ENCODE assay signal across 10 mouse cellular contexts in genomic region chr5:113043531-113043930, GRCm38 (mm10). TPM values are rescaled to one million over a fixed set of nuclear protein-coding genes. Genes with fewer than 3 reads are reported as not detected.
DNase-seq lines count a peak whose midpoint lies in the region; ATAC-seq lines count a peak whose summit lies in the region.
"Had no signal": no experiment of that assay in that cellular context is flagged by ENCODE, and none has a peak within 500 bp of the region (broad histone marks: within the 10 kb centered on the region; RNA-seq: fewer than 3 reads in every experiment).

No protein-coding gene starts in this region.

- no peaks in the 10 kb centered on the region for H3K27me3 ChIP-seq in liver, embryonic 12.5 days (replicated peaks)
- H3K27me3 ChIP-seq: liver, embryonic 13.5 days had no signal

- no peak overlapping the region for H3K4me3 ChIP-seq in liver, embryonic 12.5 days
- H3K4me3 ChIP-seq: liver, embryonic 13.5 days had no signal

- H3K9me3 ChIP-seq in liver, embryonic 12.5 days (replicated peaks): no peaks in the 10 kb centered on the region
- H3K9me3 ChIP-seq: liver, embryonic 13.5 days had no signal

- no peak overlapping the region for H3K27ac ChIP-seq in liver, embryonic 12.5 days
- H3K27ac ChIP-seq: liver, embryonic 13.5 days had no signal

- no peaks in the 10 kb centered on the region for H3K4me1 ChIP-seq in liver, embryonic 12.5 days
- H3K4me1 ChIP-seq: liver, embryonic 13.5 days had no signal

- no peak overlapping the region for H3K4me2 ChIP-seq in liver, embryonic 12.5 days
- H3K4me2 ChIP-seq: liver, embryonic 13.5 days had no signal

- no peak overlapping the region for H3K9ac ChIP-seq in liver, embryonic 12.5 days
- H3K9ac ChIP-seq: liver, embryonic 13.5 days had no signal

- WGBS in liver, embryonic 12.5 days (ENCODE audit: insufficient replicate concordance): 76% methylated on average over 8 of the region's 8 CpGs

- no peak for ATAC-seq in liver, embryonic 12.5 days

- peak; percentile 47 for DNase-seq in layer of hippocampus, adult 11-12 months (ENCODE audit: low spot score)
- no peak for DNase-seq in layer of hippocampus, adult 9-10 months (ENCODE audit: low spot score)
- DNase-seq in cerebellum, postnatal 14 days: peak; percentile 90
- peak; percentile 67 for DNase-seq in heart, postnatal 4 days
- peak; percentile 35 for DNase-seq in right cerebral cortex, postnatal 14 days
- DNase-seq in spleen, postnatal 36 days (ENCODE audit: low spot score in 2 of 2): no peak
- DNase-seq in ovary, postnatal 14 days (ENCODE audit: low spot score): no peak
- DNase-seq: liver, embryonic 13.5 days had no signal

- no peaks in the 10 kb centered on the region for H3K36me3 ChIP-seq in liver, embryonic 12.5 days
- H3K36me3 ChIP-seq: liver, embryonic 13.5 days had no signal

RNA-seq across cellular contexts. Expression of gene Crybb2, which starts 26.4 kb away (rescaled TPM):
- total RNA-seq in heart, postnatal 4 days (2021): not detected
- polyA plus RNA-seq in liver, embryonic 12.5 days (2016; fragmentation: Nextera tagmentation; extraction: Ambion mirVana): not detected in 2 replicates
- total RNA-seq: hematopoietic stem cell, adult 5-6 weeks had no signal
- polyA plus RNA-seq: liver, embryonic 13.5 days had no signal

RNA-seq across cellular contexts. Expression of gene Grk3, which starts 27.9 kb away (rescaled TPM):
- total RNA-seq in heart, postnatal 4 days (2021): 10 to 100 TPM; 16.9 to 19.8 TPM
- polyA plus RNA-seq in liver, embryonic 12.5 days (2016; fragmentation: Nextera tagmentation; extraction: Ambion mirVana): 2.4 TPM in 2 replicates

RNA-seq across cellular contexts. Expression of gene Crybb3, which starts 37.9 kb away (rescaled TPM):
- 1 to 10 TPM; 1.4 to 1.7 TPM for total RNA-seq in heart, postnatal 4 days (2021)
- polyA plus RNA-seq in liver, embryonic 12.5 days (2016; fragmentation: Nextera tagmentation; extraction: Ambion mirVana): not detected in 2 replicates
- total RNA-seq: hematopoietic stem cell, adult 5-6 weeks had no signal
- polyA plus RNA-seq: liver, embryonic 13.5 days had no signal

Comparison
In these comparisons a context has a peak if more than half of its experiments do, and no peak if none do; other contexts are left out.
1. DNase-seq: peak in layer of hippocampus, adult 11-12 months (single experiment), cerebellum, postnatal 14 days (2 of 2), heart, postnatal 4 days (single experiment) and right cerebral cortex, postnatal 14 days (single experiment); none in layer of hippocampus, adult 9-10 months (single experiment), spleen, postnatal 36 days (0 of 2) and ovary, postnatal 14 days (single experiment).